Mouse (Mus musculus) embryo, embryonic 10 days (tissue): ENCODE data around the gene Ninj1.

Source experiments
- DNase-seq: peaks from one replicate; pipeline ENCODE4 v3.0.0-alpha.2; 2015; ENCODE audit warnings: low spot score

Ninj1 gene

GRCm38 (mm10) chr13:49187288-49188218, at the start of gene Ninj1:
Gene Ninj1, plus strand, starts transcription at chr13:49187485.
- peak; percentile 79 for DNase-seq

- no peak for DNase-seq
Observed at GRCm38 (mm10) chr13:49140567-49140966, 46.7 kb upstream of the Ninj1 start.

- no peak for DNase-seq
Observed at GRCm38 (mm10) chr13:49142396-49142795, 44.9 kb upstream of the Ninj1 start.

GRCm38 (mm10) chr13:49143323-49143722, 44.0 kb upstream of the Ninj1 start:
- no peak for DNase-seq

- DNase-seq, result no peak
Observed at GRCm38 (mm10) chr13:49144451-49144850, 42.8 kb upstream of the Ninj1 start.

GRCm38 (mm10) chr13:49145396-49145795, 41.9 kb upstream of the Ninj1 start:
- no peak for DNase-seq

GRCm38 (mm10) chr13:49146040-49146697, 41.1 kb upstream of the Ninj1 start:
- DNase-seq, result no peak

GRCm38 (mm10) chr13:49146698-49147006, 40.6 kb upstream of the Ninj1 start:
- DNase-seq, result no peak

GRCm38 (mm10) chr13:49147007-49147857, 40.1 kb upstream of the Ninj1 start:
- DNase-seq, result peak; percentile 62

GRCm38 (mm10) chr13:49147858-49148226, 39.4 kb upstream of the Ninj1 start, which contains the start of gene Wnk2:
Gene Wnk2, minus strand, starts transcription at chr13:49148014.
- DNase-seq, result peak; percentile 72

- no peak for DNase-seq
Observed at GRCm38 (mm10) chr13:49148687-49149086, 38.6 kb upstream of the Ninj1 start.

GRCm38 (mm10) chr13:49154028-49154427, 33.3 kb upstream of the Ninj1 start:
- no peak for DNase-seq

- DNase-seq, result no peak
Observed at GRCm38 (mm10) chr13:49154621-49155020, 32.7 kb upstream of the Ninj1 start.

- DNase-seq, result no peak
Observed at GRCm38 (mm10) chr13:49156645-49157044, 30.6 kb upstream of the Ninj1 start.

GRCm38 (mm10) chr13:49158040-49158713, 29.1 kb upstream of the Ninj1 start:
- DNase-seq, result no peak

GRCm38 (mm10) chr13:49161236-49161635, 26.0 kb upstream of the Ninj1 start:
- DNase-seq, result no peak

GRCm38 (mm10) chr13:49162722-49163121, 24.6 kb upstream of the Ninj1 start:
- no peak for DNase-seq

GRCm38 (mm10) chr13:49163645-49164044, 23.6 kb upstream of the Ninj1 start:
- DNase-seq, result no peak

GRCm38 (mm10) chr13:49167081-49167480, 20.2 kb upstream of the Ninj1 start:
- no peak for DNase-seq

GRCm38 (mm10) chr13:49169448-49170207, 17.7 kb upstream of the Ninj1 start:
- DNase-seq, result peak; percentile 89

- DNase-seq, result no peak
Observed at GRCm38 (mm10) chr13:49170623-49171022, 16.7 kb upstream of the Ninj1 start.
